Mouse (Mus musculus) limb, embryonic 11.5 days (tissue): ENCODE results near the gene Ms4a3. TPM values are rescaled to one million over a fixed set of nuclear protein-coding genes. Genes with fewer than 3 reads are reported as not detected.

Experiments
- ATAC-seq: fragments of 200-750 bp; cut with Nextera tagmentation; 2 replicates; pipeline ENCODE4 v1.8.0; 2017; ENCODE audit warnings: low read depth; ENCODE audit not compliant: insufficient number of reproducible peaks, low FRiP score, low TSS enrichment
- DNase-seq: peaks from one replicate; pipeline ENCODE4 v3.0.0-alpha.2; 2015; ENCODE audit warnings: low spot score
- H3K27ac ChIP-seq: fragments of 300-500 bp; sonication (generic); replicated peaks from 2 replicates; pipeline ENCODE4 v1.5.1; 2014; ENCODE audit warnings: low read depth, mild to moderate bottlenecking, low read length
- H3K27me3 ChIP-seq: fragments of 300-500 bp; sonication (generic); 2 replicates; pipeline ENCODE4 v1.6.1; 2014; ENCODE audit warnings: mild to moderate bottlenecking, low read length, mixed read lengths; ENCODE audit not compliant: control insufficient read depth, insufficient read depth
- H3K36me3 ChIP-seq: fragments of 300-500 bp; sonication (generic); 2 replicates; pipeline ENCODE4 v1.6.1; 2014; ENCODE audit warnings: mild to moderate bottlenecking, low read length, moderate library complexity, mixed read lengths; ENCODE audit not compliant: control insufficient read depth, insufficient read depth
- H3K4me1 ChIP-seq: fragments of 300-500 bp; sonication (generic); 2 replicates; pipeline ENCODE4 v1.6.1; 2014; ENCODE audit warnings: low read length, mixed read lengths; ENCODE audit not compliant: control insufficient read depth, insufficient read depth
- H3K4me2 ChIP-seq: fragments of 300-500 bp; sonication (generic); 2 replicates; pipeline ENCODE4 v1.6.1; 2014; ENCODE audit warnings: low read depth, mild to moderate bottlenecking, moderate library complexity; ENCODE audit not compliant: severe bottlenecking
- H3K4me3 ChIP-seq: fragments of 300-500 bp; sonication (generic); 2 replicates; pipeline ENCODE4 v1.5.1; 2014; ENCODE audit warnings: low read depth, low read length
- H3K9ac ChIP-seq: fragments of 300-500 bp; sonication (generic); 2 replicates; pipeline ENCODE4 v1.6.1; 2014; ENCODE audit warnings: mild to moderate bottlenecking, low read length
- H3K9me3 ChIP-seq: fragments of 300-500 bp; sonication (generic); 2 replicates; pipeline ENCODE4 v1.6.1; 2016; ENCODE audit warnings: low read length; ENCODE audit not compliant: control insufficient read depth
- WGBS: fragments of 180-500 bp; shearing (Covaris S2); extraction: QIAGEN DNeasy Blood & Tissue Kit; methylation state at CpG from one replicate; pipeline ENCODE4 v1.1.7; 2014; 5-methylcytosine and 5-hydroxymethylcytosine counted together
- polyA plus RNA-seq: library from polyadenylated mRNA; unstranded; fragments of >200 nt; fragmentation: Nextera tagmentation; extraction: Ambion mirVana; gene quantifications from 2 replicates; pipeline ENCODE4 v1.2.1, GENCODE M21; 2014

Ms4a3 gene
- polyA plus RNA-seq, 1 experiment from 2014 or later, result not detected

DNA sequence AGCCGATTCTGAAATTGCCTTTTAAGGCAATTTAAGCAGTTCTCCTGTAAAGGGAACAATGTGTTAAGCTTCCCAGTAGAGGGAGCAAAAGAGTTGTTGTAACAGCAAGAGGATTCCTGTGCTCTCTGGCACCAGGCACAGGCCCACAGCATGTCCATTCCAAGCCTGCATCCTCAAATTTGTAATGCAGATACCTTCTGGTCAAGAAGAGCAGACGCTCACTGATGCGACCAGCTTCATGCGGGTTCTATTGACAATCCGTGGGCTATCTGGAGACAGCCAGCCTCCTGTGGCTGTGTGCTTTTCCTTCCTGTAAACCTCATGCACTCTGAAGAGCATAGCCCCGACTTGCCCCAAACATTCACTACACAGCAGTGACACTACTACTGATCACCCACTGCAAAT, 29.1 kb downstream of the Ms4a3 start:
- no peak overlapping the region for H3K4me2 ChIP-seq
- no peaks in the 10 kb centered on the region for H3K4me1 ChIP-seq
- no peaks in the 10 kb centered on the region for H3K9me3 ChIP-seq
- no peaks in the 10 kb centered on the region for H3K27me3 ChIP-seq
- H3K36me3 ChIP-seq, result no peaks in the 10 kb centered on the region
- WGBS, result 27% methylated on average over 6 of the region's 6 CpGs
- DNase-seq (peak; percentile 43), ATAC-seq (peak; percentile 31; the same call in 1 of the 2 replicates)
- H3K27ac ChIP-seq, result no peak overlapping the region
- H3K4me3 ChIP-seq, result no peak overlapping the region
- H3K9ac ChIP-seq, result no peak overlapping the region

DNA sequence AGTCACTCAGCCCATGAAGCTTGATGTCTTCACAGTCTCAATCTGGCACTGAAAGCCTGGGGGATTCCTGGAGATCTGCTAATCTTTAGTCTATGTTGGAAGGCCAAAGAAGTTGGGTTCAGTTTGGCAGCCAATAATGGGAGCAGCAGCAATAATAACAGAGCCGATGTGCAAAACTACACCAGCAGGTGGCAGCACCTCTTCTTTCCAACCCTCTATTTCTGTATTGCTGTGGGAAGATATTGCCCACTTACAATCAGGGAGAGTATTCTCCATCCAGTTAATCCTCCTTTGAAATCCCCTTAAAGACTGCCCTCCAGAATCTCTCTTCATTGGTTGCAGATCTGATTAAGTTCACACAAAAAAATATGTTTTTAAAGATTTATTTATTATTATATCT, 32.5 kb downstream of the Ms4a3 start:
- H3K36me3 ChIP-seq, result no peaks in the 10 kb centered on the region
- H3K27me3 ChIP-seq, result no peaks in the 10 kb centered on the region
- no peak overlapping the region for H3K4me2 ChIP-seq
- DNase-seq (peak; percentile 75), ATAC-seq (no peak)
- no peak overlapping the region for H3K27ac ChIP-seq
- H3K4me1 ChIP-seq, result no peaks in the 10 kb centered on the region
- no peak overlapping the region for H3K9ac ChIP-seq
- 10% methylated on average over 1 of the region's 1 CpGs for WGBS
- no peak overlapping the region for H3K4me3 ChIP-seq
- H3K9me3 ChIP-seq, result no peaks in the 10 kb centered on the region

DNA sequence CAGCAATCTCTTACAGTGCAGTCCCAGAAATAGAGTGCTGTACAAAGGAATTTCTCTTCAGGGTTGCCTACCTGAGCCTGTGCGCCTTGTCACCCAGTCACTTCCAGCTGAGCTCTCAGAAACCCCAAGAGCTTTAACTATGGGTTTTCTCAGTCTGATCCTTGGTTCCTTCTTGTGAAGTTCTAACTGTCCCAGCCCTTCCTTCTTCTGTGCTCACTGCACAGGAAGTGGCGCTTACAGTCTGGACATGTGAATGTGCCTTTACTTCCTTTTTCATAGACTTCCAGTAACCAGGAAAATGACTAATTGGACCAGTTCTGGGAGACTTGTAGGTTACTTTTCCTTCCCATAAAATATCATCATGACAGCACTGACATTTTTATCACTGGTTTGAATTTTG, 36.0 kb downstream of the Ms4a3 start, which contains the start of gene Ms4a6d:
Gene Ms4a6d, minus strand, starts transcription at position 247 of the 400 bp plus-strand sequence.
- no peak within 1 kb of the TSS for H3K4me3 ChIP-seq
- no peak within 1 kb of the TSS for H3K9ac ChIP-seq
- H3K4me1 ChIP-seq, result no peaks in the 10 kb centered on the region
- H3K9me3 ChIP-seq, result no peaks in the 10 kb centered on the region
- H3K27me3 ChIP-seq, result no peaks in the 10 kb centered on the region
- 91% methylated on average over 2 of the region's 2 CpGs for WGBS
- ATAC-seq (no peak), DNase-seq (no peak)
- H3K4me2 ChIP-seq, result no peak within 1 kb of the TSS
- H3K27ac ChIP-seq, result no peak within 1 kb of the TSS
- no peaks in the 10 kb centered on the region for H3K36me3 ChIP-seq

DNA sequence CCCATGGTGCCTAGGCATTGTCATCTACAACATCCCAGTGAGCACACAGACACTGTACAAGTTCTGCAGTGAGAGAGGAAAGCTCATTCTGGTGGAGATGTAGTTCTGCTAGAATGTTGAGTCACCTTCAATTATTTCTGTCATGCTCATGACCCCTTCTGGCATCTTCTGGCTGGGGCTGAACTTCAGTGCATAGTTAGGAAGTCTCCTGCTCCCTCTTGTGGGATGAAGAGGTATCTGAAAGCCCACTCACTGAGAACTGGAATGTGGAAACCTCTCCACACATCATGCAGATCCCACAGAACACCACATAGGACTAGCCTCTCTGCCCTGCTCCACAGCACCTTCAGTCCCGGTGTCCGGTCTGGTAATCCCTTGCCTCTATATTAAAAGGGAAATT, 38.6 kb downstream of the Ms4a3 start:
- no peak for ATAC-seq
- DNase-seq, result no peak

DNA sequence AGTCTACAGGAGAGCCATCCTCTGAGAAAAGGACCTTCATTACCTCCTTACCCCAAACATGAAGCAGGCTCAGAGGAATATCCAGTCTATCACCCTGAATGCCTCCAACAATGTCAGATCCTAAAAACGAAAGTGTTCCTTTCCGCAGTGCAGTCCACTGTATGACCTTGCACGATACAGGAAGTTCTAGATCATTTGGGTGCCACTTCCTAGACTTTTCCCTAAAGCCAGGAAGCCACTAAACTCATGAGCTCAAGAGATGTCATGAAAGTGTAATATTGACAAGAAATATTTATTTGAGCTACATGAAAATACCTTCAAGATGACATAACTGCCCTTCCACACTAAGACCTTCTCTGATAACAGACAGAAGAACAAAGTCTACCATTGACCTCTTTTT, 39.3 kb downstream of the Ms4a3 start:
- no peak for ATAC-seq
- Histone ChIP-seq H3K36me3 (no peaks in the 10 kb centered on the region), H3K27ac (no peak overlapping the region), H3K4me2 (no peak overlapping the region), H3K27me3 (no peaks in the 10 kb centered on the region), H3K4me1 (no peaks in the 10 kb centered on the region), H3K9ac (no peak overlapping the region), H3K9me3 (no peaks in the 10 kb centered on the region), H3K4me3 (no peak overlapping the region)
- WGBS, result 95% methylated on average over 3 of the region's 3 CpGs
- DNase-seq, result no peak

More for the DNA sequence above, 38.6 kb downstream of the Ms4a3 start:
- H3K27me3 ChIP-seq, result no peaks in the 10 kb centered on the region
- H3K4me3 ChIP-seq, result no peak overlapping the region
- H3K9ac ChIP-seq, result no peak overlapping the region
- H3K4me2 ChIP-seq, result no peak overlapping the region
- H3K27ac ChIP-seq, result no peak overlapping the region
- no peaks in the 10 kb centered on the region for H3K4me1 ChIP-seq
- no peaks in the 10 kb centered on the region for H3K36me3 ChIP-seq
- H3K9me3 ChIP-seq, result no peaks in the 10 kb centered on the region
- 86% methylated on average over 2 of the region's 2 CpGs for WGBS

DNA sequence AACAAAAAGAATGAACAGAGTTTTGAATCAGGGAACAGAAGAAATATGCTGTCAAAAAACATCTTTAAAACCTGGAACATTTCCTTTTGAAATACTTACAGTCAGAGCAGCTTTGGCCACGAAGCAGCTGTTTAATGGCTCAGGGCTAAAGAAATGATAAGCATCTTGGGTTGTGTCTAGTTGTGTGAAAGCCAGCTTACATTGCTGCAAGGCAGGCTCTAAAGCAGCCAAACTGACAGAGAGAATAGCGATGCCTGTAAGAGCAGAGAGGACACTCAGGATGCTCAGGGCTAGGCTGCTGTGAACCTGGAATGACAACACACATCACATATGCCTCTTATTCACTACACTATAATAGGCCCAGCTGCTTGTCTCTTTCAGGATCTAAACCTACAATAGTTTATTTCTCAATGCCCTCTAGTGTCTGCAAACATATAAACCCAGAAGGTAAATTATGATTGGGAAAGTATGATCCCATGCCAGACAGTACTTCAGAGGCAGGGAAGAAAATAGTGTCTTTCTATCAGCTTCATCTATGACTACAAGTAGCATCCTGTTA, 50.7 kb downstream of the Ms4a3 start:
- Histone ChIP-seq H3K27me3 (no peaks in the 10 kb centered on the region), H3K4me3 (no peak overlapping the region), H3K9ac (no peak overlapping the region), H3K36me3 (no peaks in the 10 kb centered on the region), H3K9me3 (no peaks in the 10 kb centered on the region), H3K27ac (no peak overlapping the region), H3K4me1 (no peaks in the 10 kb centered on the region), H3K4me2 (no peak overlapping the region)
- DNase-seq (no peak), ATAC-seq (no peak)
- 72% methylated on average over 2 of the region's 2 CpGs for WGBS

DNA sequence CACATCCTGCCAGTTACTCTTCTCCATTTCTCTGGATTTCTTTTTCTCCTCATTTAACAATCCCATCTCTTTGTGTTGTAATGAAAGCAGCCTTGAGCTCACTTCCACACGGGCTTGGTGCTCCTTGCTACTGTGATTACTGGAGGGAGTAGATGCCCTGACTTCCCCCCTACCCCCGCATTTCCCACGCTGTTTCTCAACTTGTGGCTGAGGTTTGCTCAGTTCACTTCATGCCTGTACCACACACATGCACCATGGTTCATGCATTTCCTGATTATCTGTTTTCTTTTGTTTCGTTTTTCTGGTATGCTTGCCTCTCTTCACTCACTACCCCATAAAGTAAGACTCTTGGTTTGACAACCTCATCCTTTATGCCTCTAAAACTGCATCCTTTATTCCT, 51.4 kb downstream of the Ms4a3 start:
- Histone ChIP-seq H3K27ac (no peak overlapping the region), H3K9ac (no peak overlapping the region), H3K36me3 (no peaks in the 10 kb centered on the region), H3K4me3 (no peak overlapping the region), H3K27me3 (no peaks in the 10 kb centered on the region), H3K9me3 (no peaks in the 10 kb centered on the region), H3K4me2 (no peak overlapping the region), H3K4me1 (no peaks in the 10 kb centered on the region)
- no peak for DNase-seq
- no peak for ATAC-seq
- 62% methylated on average over 4 of the region's 4 CpGs for WGBS

Other genes with a start within 250 kb of the Ms4a3 start
- gene Ms4a4c, start 236.1 kb downstream of the Ms4a3 start, polyA plus RNA-seq, result 0.30 TPM in 1 of 2 replicates, not detected in the other
- gene Ms4a4b, start 197.3 kb downstream of the Ms4a3 start, polyA plus RNA-seq, result not detected in 2 replicates
- 1.2 and 1.6 TPM in 2 replicates for gene Ms4a6c, start 171.5 kb downstream of the Ms4a3 start, polyA plus RNA-seq
- gene Gm8369, start 154.9 kb downstream of the Ms4a3 start, polyA plus RNA-seq, result not detected in 2 replicates
- gene Ms4a6b, start 124.3 kb downstream of the Ms4a3 start, polyA plus RNA-seq, result 1.6 and 2.2 TPM in 2 replicates
- gene Ms4a4d, start 104.0 kb downstream of the Ms4a3 start, polyA plus RNA-seq, result 0.41 and 1.1 TPM in 2 replicates
- gene Ms4a6d, start 36.0 kb downstream of the Ms4a3 start, polyA plus RNA-seq, result 0.85 and 1.4 TPM in 2 replicates
- 0.36 TPM in 1 of 2 replicates, not detected in the other for gene Ms4a2, start 17.1 kb downstream of the Ms4a3 start, polyA plus RNA-seq
- gene Oosp2, start 19.7 kb upstream of the Ms4a3 start, polyA plus RNA-seq, result not detected in 2 replicates
- not detected in 2 replicates for gene Oosp1, start 50.3 kb upstream of the Ms4a3 start, polyA plus RNA-seq
- gene Oosp3, start 56.2 kb upstream of the Ms4a3 start, polyA plus RNA-seq, result not detected in 2 replicates
- not detected in 2 replicates for gene Gif, start 106.7 kb upstream of the Ms4a3 start, polyA plus RNA-seq
- 54.5 and 55.1 TPM in 2 replicates for gene Mrpl16, start 129.5 kb upstream of the Ms4a3 start, polyA plus RNA-seq
- gene Stx3, start 178.6 kb upstream of the Ms4a3 start, polyA plus RNA-seq, result 6.8 and 8.4 TPM in 2 replicates
- not detected in 2 replicates for gene Olfr1417, start 198.4 kb upstream of the Ms4a3 start, polyA plus RNA-seq
- not detected in 2 replicates for gene Olfr1418, start 220.2 kb upstream of the Ms4a3 start, polyA plus RNA-seq
- not detected in 2 replicates for gene Olfr1419, start 234.3 kb upstream of the Ms4a3 start, polyA plus RNA-seq
- gene Olfr1420, start 245.7 kb upstream of the Ms4a3 start, polyA plus RNA-seq, result not detected in 2 replicates